In the genomic region with DNA sequence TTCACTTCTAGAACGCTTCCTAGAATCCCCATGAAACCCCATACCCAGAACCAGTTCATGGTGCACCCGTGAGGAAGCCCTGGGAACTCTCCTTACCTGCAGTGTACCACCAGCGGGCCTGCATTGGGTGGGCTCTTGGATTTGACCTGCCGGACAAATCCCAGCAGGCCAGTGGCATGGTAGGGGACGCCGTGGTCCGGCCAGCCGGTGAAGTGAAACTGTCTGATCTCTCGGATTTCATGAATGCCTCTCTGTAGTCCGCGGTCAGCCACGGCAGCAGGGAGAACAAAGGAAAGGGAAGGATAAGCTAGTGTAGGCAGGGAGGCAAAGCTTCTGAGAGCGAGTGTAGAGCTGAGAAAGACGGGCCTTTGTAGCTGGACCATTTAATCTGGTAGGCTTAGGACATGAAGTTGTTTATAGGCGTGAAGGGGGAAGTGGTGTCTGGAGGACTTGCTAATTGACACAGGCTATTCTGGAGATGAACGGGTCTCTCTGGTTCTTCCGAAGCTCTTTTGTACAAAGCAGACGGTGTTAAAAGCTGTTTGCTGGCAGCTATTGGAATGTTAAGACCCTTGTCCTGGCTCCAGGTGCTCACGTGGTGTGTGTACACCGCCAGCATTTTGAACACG, we compare ENCODE assay signal across 10 mouse cellular contexts.
DNase-seq lines count a peak whose midpoint lies in the region; ATAC-seq lines count a peak whose summit lies in the region.
"Had no signal": no experiment of that assay in that cellular context is flagged by ENCODE, and none has a peak within 500 bp of the region (broad histone marks: within the 10 kb centered on the region; RNA-seq: fewer than 3 reads in every experiment).

No protein-coding gene starts in this region.

- H3K4me2 ChIP-seq in lung, embryonic 16.5 days (ENCODE audit: low read depth, low read length): peak overlapping the region; percentile 31
- H3K4me2 ChIP-seq in forebrain, embryonic 14.5 days (ENCODE audit: low read length): peak overlapping the region; percentile 12; the same call in 1 of the 2 replicates
- H3K4me2 ChIP-seq in stomach, embryonic 16.5 days (ENCODE audit: low read depth, low read length): 0 out of 2 replicates have a peak overlapping the region, but pooled peaks have one; percentile 7

- peak overlapping the region; percentile 43 for H3K9ac ChIP-seq in lung, embryonic 16.5 days (ENCODE audit: low read length)
- H3K9ac ChIP-seq in forebrain, embryonic 14.5 days (ENCODE audit: low read length): no peak overlapping the region
- no peak overlapping the region for H3K9ac ChIP-seq in stomach, embryonic 16.5 days (ENCODE audit: low read length)

- peaks cover 17% of the 10 kb centered on the region for H3K36me3 ChIP-seq in lung, embryonic 16.5 days (ENCODE audit: control insufficient read depth, insufficient read depth, low read length)
- H3K36me3 ChIP-seq in forebrain, embryonic 14.5 days (ENCODE audit: control insufficient read depth, insufficient read depth, low read length): no peaks in the 10 kb centered on the region
- H3K36me3 ChIP-seq in stomach, embryonic 16.5 days (ENCODE audit: control insufficient read depth, insufficient read depth, low read length): no peaks in the 10 kb centered on the region

- peaks cover 20% of the 10 kb centered on the region for H3K4me1 ChIP-seq in lung, embryonic 16.5 days (replicated peaks; ENCODE audit: control insufficient read depth, insufficient read depth, low read length)
- H3K4me1 ChIP-seq in forebrain, embryonic 14.5 days (ENCODE audit: control insufficient read depth, insufficient read depth, low read length): peaks cover 22% of the 10 kb centered on the region
- no peaks in the 10 kb centered on the region for H3K4me1 ChIP-seq in stomach, embryonic 16.5 days (ENCODE audit: control insufficient read depth, insufficient read depth, low read length)

- H3K27me3 ChIP-seq in lung, embryonic 16.5 days (ENCODE audit: control insufficient read depth, insufficient read depth, low read depth, low read length): no peaks in the 10 kb centered on the region
- no peaks in the 10 kb centered on the region for H3K27me3 ChIP-seq in forebrain, embryonic 14.5 days (replicated peaks; ENCODE audit: control insufficient read depth, insufficient read depth, low read length)
- peaks cover 7% of the 10 kb centered on the region; the same call in 1 of the 2 replicates for H3K27me3 ChIP-seq in stomach, embryonic 16.5 days (ENCODE audit: control insufficient read depth, insufficient read depth, low read length)

- WGBS in lung, embryonic 16.5 days: 46% methylated on average over 21 of the region's 21 CpGs
- WGBS in forebrain, embryonic 14.5 days: 12% methylated on average over 21 of the region's 21 CpGs
- WGBS in stomach, embryonic 16.5 days: 54% methylated on average over 21 of the region's 21 CpGs

- DNase-seq in lung, adult 18-20 months: no peak
- peak; percentile 70 for DNase-seq in forebrain, embryonic 14.5 days (ENCODE audit: low spot score)
- DNase-seq in spleen, adult 12 weeks (ENCODE audit: low spot score): no peak
- DNase-seq in layer of hippocampus, adult 8-10 months (ENCODE audit: low spot score in 2 of 2): no peak
- DNase-seq: left cerebral cortex, postnatal 4 days had no signal

- H3K4me3 ChIP-seq in lung, embryonic 16.5 days (ENCODE audit: low read length): peak overlapping the region; percentile 11; the same call in 1 of the 2 replicates
- H3K4me3 ChIP-seq in forebrain, embryonic 14.5 days (ENCODE audit: low read depth, low read length): no peak overlapping the region
- no peak overlapping the region for H3K4me3 ChIP-seq in stomach, embryonic 16.5 days (replicated peaks; ENCODE audit: low read length)
- H3K4me3 ChIP-seq: erythroblast, embryonic 14.5 days had no signal

- H3K27ac ChIP-seq in lung, embryonic 16.5 days (ENCODE audit: low read length): peak overlapping the region; percentile 95
- no peak overlapping the region; the same call in 1 of the 2 replicates for H3K27ac ChIP-seq in forebrain, embryonic 14.5 days (ENCODE audit: low read depth, low read length)
- H3K27ac ChIP-seq in stomach, embryonic 16.5 days (ENCODE audit: low read length): no peak overlapping the region

- peak; percentile 69 for ATAC-seq in lung, embryonic 16.5 days (ENCODE audit: low read depth)
- ATAC-seq in forebrain, embryonic 14.5 days: peak; percentile 64
- ATAC-seq in megakaryocyte, adult 5-6 weeks (ENCODE audit: poor library complexity, severe bottlenecking): 0 out of 2 replicates have a peak, but pooled peaks have one; percentile 30
- peak; percentile 10; the same call in 1 of the 2 replicates for ATAC-seq in stomach, embryonic 16.5 days (ENCODE audit: insufficient read depth, low FRiP score)
- ATAC-seq in inflammation-experienced regulatory T-cells, adult 6 months: no peak

- H3K9me3 ChIP-seq in lung, embryonic 16.5 days (ENCODE audit: control insufficient read depth, low read length): no peaks in the 10 kb centered on the region
- H3K9me3 ChIP-seq in forebrain, embryonic 14.5 days (replicated peaks; ENCODE audit: control insufficient read depth, low read length): no peaks in the 10 kb centered on the region
- no peaks in the 10 kb centered on the region for H3K9me3 ChIP-seq in stomach, embryonic 16.5 days (replicated peaks; ENCODE audit: control insufficient read depth, low read length)
